Mouse (Mus musculus): ENCODE measurements around the gene Grik4.

Gene Grik4

GRCm38 (mm10) chr9:42859959-42860794 is 84.1 kb downstream of the Grik4 start:
- peak; percentile 33 for DNase-seq (ENCODE audit: low read depth, low spot score)

GRCm38 (mm10) chr9:42858998-42859690 is 85.1 kb downstream of the Grik4 start:
- no peak for DNase-seq (ENCODE audit: low read depth, low spot score)

- no peak for DNase-seq (ENCODE audit: low read depth, low spot score)
Observed at GRCm38 (mm10) chr9:42858576-42858975, 85.7 kb downstream of the Grik4 start.

- no peak for DNase-seq (ENCODE audit: low read depth, low spot score)
Observed at GRCm38 (mm10) chr9:42857756-42858155, 86.5 kb downstream of the Grik4 start.

- DNase-seq (ENCODE audit: low read depth, low spot score) = no peak
Observed at GRCm38 (mm10) chr9:42853077-42853476, 91.2 kb downstream of the Grik4 start.

GRCm38 (mm10) chr9:42850063-42850462 is 94.2 kb downstream of the Grik4 start:
- no peak for DNase-seq (ENCODE audit: low read depth, low spot score)

GRCm38 (mm10) chr9:42848061-42848460 is 96.2 kb downstream of the Grik4 start:
- DNase-seq (ENCODE audit: low read depth, low spot score) = no peak

GRCm38 (mm10) chr9:42846676-42847425 is 97.4 kb downstream of the Grik4 start:
- no peak for DNase-seq (ENCODE audit: low read depth, low spot score)

GRCm38 (mm10) chr9:42846139-42846538 is 98.2 kb downstream of the Grik4 start:
- DNase-seq (ENCODE audit: low read depth, low spot score) = no peak

GRCm38 (mm10) chr9:42844301-42844700 is 100.0 kb downstream of the Grik4 start:
- DNase-seq (ENCODE audit: low read depth, low spot score) = no peak

GRCm38 (mm10) chr9:42838299-42838698 is 106.0 kb downstream of the Grik4 start:
- DNase-seq (ENCODE audit: low read depth, low spot score) = peak; percentile 53

GRCm38 (mm10) chr9:42837498-42837897 is 106.8 kb downstream of the Grik4 start:
- no peak for DNase-seq (ENCODE audit: low read depth, low spot score)

- DNase-seq (ENCODE audit: low read depth, low spot score) = no peak
Observed at GRCm38 (mm10) chr9:42831558-42831957, 112.7 kb downstream of the Grik4 start.

- no peak for DNase-seq (ENCODE audit: low read depth, low spot score)
Observed at GRCm38 (mm10) chr9:42819247-42819646, 125.0 kb downstream of the Grik4 start.

- no peak for DNase-seq (ENCODE audit: low read depth, low spot score)
Observed at GRCm38 (mm10) chr9:42816815-42817214, 127.5 kb downstream of the Grik4 start.

GRCm38 (mm10) chr9:42809146-42809545 is 135.1 kb downstream of the Grik4 start:
- no peak for DNase-seq (ENCODE audit: low read depth, low spot score)

GRCm38 (mm10) chr9:42808394-42808793 is 135.9 kb downstream of the Grik4 start:
- no peak for DNase-seq (ENCODE audit: low read depth, low spot score)

GRCm38 (mm10) chr9:42803061-42803491 is 141.2 kb downstream of the Grik4 start:
- no peak for DNase-seq (ENCODE audit: low read depth, low spot score)

GRCm38 (mm10) chr9:42801929-42802328 is 142.4 kb downstream of the Grik4 start:
- no peak for DNase-seq (ENCODE audit: low read depth, low spot score)

- DNase-seq (ENCODE audit: low read depth, low spot score) = no peak
Observed at GRCm38 (mm10) chr9:42800138-42800537, 144.2 kb downstream of the Grik4 start.

- no peak for DNase-seq (ENCODE audit: low read depth, low spot score)
Observed at GRCm38 (mm10) chr9:42799694-42800093, 144.6 kb downstream of the Grik4 start.

- no peak for DNase-seq (ENCODE audit: low read depth, low spot score)
Observed at GRCm38 (mm10) chr9:42799242-42799641, 145.1 kb downstream of the Grik4 start.
